Mouse (Mus musculus): ENCODE data around the gene Rapgef4.
A peak's percentile ranks its signal among the peaks of the same experiment; 100 is the strongest.

The Rapgef4 gene

GRCm38 (mm10) chr2:72269651-72270341, 288.8 kb downstream of the Rapgef4 start:
- DNase-seq (ENCODE audit: low read depth, low spot score): no peak

- DNase-seq (ENCODE audit: low read depth, low spot score): no peak
These were observed 297.3 kb downstream of the Rapgef4 start for GRCm38 (mm10) chr2:72278247-72278873.

GRCm38 (mm10) chr2:72280524-72280923, 299.5 kb downstream of the Rapgef4 start:
- no peak for DNase-seq (ENCODE audit: low read depth, low spot score)

GRCm38 (mm10) chr2:72281971-72282370, 300.9 kb downstream of the Rapgef4 start:
- DNase-seq (ENCODE audit: low read depth, low spot score): no peak

GRCm38 (mm10) chr2:72282733-72283132, 301.7 kb downstream of the Rapgef4 start:
- DNase-seq (ENCODE audit: low read depth, low spot score): no peak

- no peak for DNase-seq (ENCODE audit: low read depth, low spot score)
These were observed 303.6 kb downstream of the Rapgef4 start for GRCm38 (mm10) chr2:72284689-72285088.

- DNase-seq (ENCODE audit: low read depth, low spot score): peak; percentile 52
These were observed 304.3 kb downstream of the Rapgef4 start, which contains the start of gene Map3k20 for GRCm38 (mm10) chr2:72285256-72285887. Gene Map3k20 (plus strand): TSS chr2:72285637.

GRCm38 (mm10) chr2:72285888-72286661, 305.0 kb downstream of the Rapgef4 start:
- DNase-seq (ENCODE audit: low read depth, low spot score): no peak

- DNase-seq (ENCODE audit: low read depth, low spot score): no peak
These were observed 306.1 kb downstream of the Rapgef4 start for GRCm38 (mm10) chr2:72287142-72287541.

GRCm38 (mm10) chr2:72288932-72289534, 308.0 kb downstream of the Rapgef4 start:
- no peak for DNase-seq (ENCODE audit: low read depth, low spot score)

GRCm38 (mm10) chr2:72291103-72291502, 310.1 kb downstream of the Rapgef4 start:
- DNase-seq (ENCODE audit: low read depth, low spot score): no peak

GRCm38 (mm10) chr2:72292573-72292972, 311.5 kb downstream of the Rapgef4 start:
- no peak for DNase-seq (ENCODE audit: low read depth, low spot score)

GRCm38 (mm10) chr2:72294994-72295393, 314.0 kb downstream of the Rapgef4 start:
- no peak for DNase-seq (ENCODE audit: low read depth, low spot score)

GRCm38 (mm10) chr2:72296984-72297715, 316.1 kb downstream of the Rapgef4 start:
- no peak for DNase-seq (ENCODE audit: low read depth, low spot score)

- DNase-seq (ENCODE audit: low read depth, low spot score): no peak
These were observed 316.7 kb downstream of the Rapgef4 start for GRCm38 (mm10) chr2:72297716-72298082.

- DNase-seq (ENCODE audit: low read depth, low spot score): peak; percentile 49
These were observed 317.4 kb downstream of the Rapgef4 start for GRCm38 (mm10) chr2:72298406-72298805.

- no peak for DNase-seq (ENCODE audit: low read depth, low spot score)
These were observed 320.3 kb downstream of the Rapgef4 start for GRCm38 (mm10) chr2:72301194-72301916.

GRCm38 (mm10) chr2:72305738-72306137, 324.7 kb downstream of the Rapgef4 start:
- no peak for DNase-seq (ENCODE audit: low read depth, low spot score)

Measured in forelimb bud, embryonic 11.5 days (tissue).